Mouse (Mus musculus): Measurements from ENCODE around the gene Stk39. TPM values are rescaled to one million over a fixed set of nuclear protein-coding genes. Genes with fewer than 3 reads are reported as not detected.

The Stk39 gene
- polyA plus RNA-seq, 1 experiment from 2014 or later = 30.0 TPM

GRCm38 (mm10) chr2:68371912-68372311 lies 100.2 kb downstream of the Stk39 start:
- Histone ChIP-seq H3K4me3 (ENCODE audit: low read length) (no peak overlapping the region), H3K27ac (ENCODE audit: low read depth, low read length) (no peak overlapping the region), H3K9me3 (ENCODE audit: control insufficient read depth, low read length) (no peaks in the 10 kb centered on the region), H3K4me1 (ENCODE audit: control insufficient read depth, insufficient read depth, low read length) (peaks cover 2% of the 10 kb centered on the region; the same call in 1 of the 2 replicates), H3K36me3 (ENCODE audit: control insufficient read depth, insufficient read depth, low read length) (no peaks in the 10 kb centered on the region), H3K27me3 (ENCODE audit: control insufficient read depth, insufficient read depth, low read length) (no peaks in the 10 kb centered on the region), H3K9ac (ENCODE audit: low read depth, low read length) (no peak overlapping the region), H3K4me2 (replicated peaks; ENCODE audit: low read depth, low read length) (no peak overlapping the region)
- 85% methylated on average over 6 of the region's 6 CpGs for WGBS
- ATAC-seq (ENCODE audit: low FRiP score, low TSS enrichment) = no peak

GRCm38 (mm10) chr2:68370326-68370725 lies 101.7 kb downstream of the Stk39 start:
- no peak for ATAC-seq (ENCODE audit: low FRiP score, low TSS enrichment)
- H3K4me2 ChIP-seq (replicated peaks; ENCODE audit: low read depth, low read length) = no peak overlapping the region
- H3K4me1 ChIP-seq (ENCODE audit: control insufficient read depth, insufficient read depth, low read length) = peaks cover 8% of the 10 kb centered on the region; the same call in 1 of the 2 replicates
- H3K9ac ChIP-seq (ENCODE audit: low read depth, low read length) = no peak overlapping the region
- WGBS = 89% methylated on average over 5 of the region's 5 CpGs
- H3K27ac ChIP-seq (ENCODE audit: low read depth, low read length) = no peak overlapping the region
- H3K36me3 ChIP-seq (ENCODE audit: control insufficient read depth, insufficient read depth, low read length) = no peaks in the 10 kb centered on the region
- H3K9me3 ChIP-seq (ENCODE audit: control insufficient read depth, low read length) = no peaks in the 10 kb centered on the region
- H3K4me3 ChIP-seq (ENCODE audit: low read length) = no peak overlapping the region
- no peaks in the 10 kb centered on the region for H3K27me3 ChIP-seq (ENCODE audit: control insufficient read depth, insufficient read depth, low read length)

GRCm38 (mm10) chr2:68369080-68369479 lies 103.0 kb downstream of the Stk39 start:
- H3K4me2 ChIP-seq (replicated peaks; ENCODE audit: low read depth, low read length) = no peak overlapping the region

GRCm38 (mm10) chr2:68367944-68368343 lies 104.1 kb downstream of the Stk39 start:
- H3K9ac ChIP-seq (ENCODE audit: low read depth, low read length) = no peak overlapping the region
- no peaks in the 10 kb centered on the region for H3K27me3 ChIP-seq (ENCODE audit: control insufficient read depth, insufficient read depth, low read length)
- H3K4me1 ChIP-seq (ENCODE audit: control insufficient read depth, insufficient read depth, low read length) = peaks cover 8% of the 10 kb centered on the region; the same call in 1 of the 2 replicates
- H3K27ac ChIP-seq (ENCODE audit: low read depth, low read length) = no peak overlapping the region
- no peak overlapping the region for H3K4me3 ChIP-seq (ENCODE audit: low read length)
- no peaks in the 10 kb centered on the region for H3K36me3 ChIP-seq (ENCODE audit: control insufficient read depth, insufficient read depth, low read length)
- no peak overlapping the region for H3K4me2 ChIP-seq (replicated peaks; ENCODE audit: low read depth, low read length)
- WGBS = 65% methylated on average over 13 of the region's 13 CpGs
- no peaks in the 10 kb centered on the region for H3K9me3 ChIP-seq (ENCODE audit: control insufficient read depth, low read length)
- ATAC-seq (ENCODE audit: low FRiP score, low TSS enrichment) = no peak

More at GRCm38 (mm10) chr2:68369080-68369479, 103.0 kb downstream of the Stk39 start:
- 82% methylated on average over 6 of the region's 6 CpGs for WGBS
- H3K27me3 ChIP-seq (ENCODE audit: control insufficient read depth, insufficient read depth, low read length) = no peaks in the 10 kb centered on the region
- no peak overlapping the region for H3K27ac ChIP-seq (ENCODE audit: low read depth, low read length)
- H3K4me3 ChIP-seq (ENCODE audit: low read length) = no peak overlapping the region
- no peak overlapping the region for H3K9ac ChIP-seq (ENCODE audit: low read depth, low read length)
- H3K4me1 ChIP-seq (ENCODE audit: control insufficient read depth, insufficient read depth, low read length) = peaks cover 8% of the 10 kb centered on the region; the same call in 1 of the 2 replicates
- ATAC-seq (ENCODE audit: low FRiP score, low TSS enrichment) = no peak
- H3K9me3 ChIP-seq (ENCODE audit: control insufficient read depth, low read length) = no peaks in the 10 kb centered on the region
- no peaks in the 10 kb centered on the region for H3K36me3 ChIP-seq (ENCODE audit: control insufficient read depth, insufficient read depth, low read length)

GRCm38 (mm10) chr2:68366897-68367193 lies 105.2 kb downstream of the Stk39 start:
- H3K4me2 ChIP-seq (replicated peaks; ENCODE audit: low read depth, low read length) = no peak overlapping the region
- peaks cover 8% of the 10 kb centered on the region; the same call in 1 of the 2 replicates for H3K4me1 ChIP-seq (ENCODE audit: control insufficient read depth, insufficient read depth, low read length)
- H3K4me3 ChIP-seq (ENCODE audit: low read length) = no peak overlapping the region
- 38% methylated on average over 5 of the region's 5 CpGs for WGBS
- H3K36me3 ChIP-seq (ENCODE audit: control insufficient read depth, insufficient read depth, low read length) = no peaks in the 10 kb centered on the region
- no peaks in the 10 kb centered on the region for H3K27me3 ChIP-seq (ENCODE audit: control insufficient read depth, insufficient read depth, low read length)
- no peak overlapping the region for H3K9ac ChIP-seq (ENCODE audit: low read depth, low read length)
- ATAC-seq (ENCODE audit: low FRiP score, low TSS enrichment) = no peak
- no peaks in the 10 kb centered on the region for H3K9me3 ChIP-seq (ENCODE audit: control insufficient read depth, low read length)
- H3K27ac ChIP-seq (ENCODE audit: low read depth, low read length) = no peak overlapping the region

GRCm38 (mm10) chr2:68366091-68366896 lies 105.8 kb downstream of the Stk39 start:
- H3K9ac ChIP-seq (ENCODE audit: low read depth, low read length) = no peak overlapping the region
- ATAC-seq (ENCODE audit: low FRiP score, low TSS enrichment) = peak; percentile 56; the same call in 1 of the 2 replicates

GRCm38 (mm10) chr2:68365504-68365903 lies 106.6 kb downstream of the Stk39 start:
- Histone ChIP-seq H3K9me3 (ENCODE audit: control insufficient read depth, low read length) (no peaks in the 10 kb centered on the region), H3K4me3 (ENCODE audit: low read length) (no peak overlapping the region), H3K4me2 (replicated peaks; ENCODE audit: low read depth, low read length) (peak overlapping the region; percentile 36), H3K9ac (ENCODE audit: low read depth, low read length) (no peak overlapping the region), H3K36me3 (ENCODE audit: control insufficient read depth, insufficient read depth, low read length) (no peaks in the 10 kb centered on the region), H3K27ac (ENCODE audit: low read depth, low read length) (no peak overlapping the region), H3K27me3 (ENCODE audit: control insufficient read depth, insufficient read depth, low read length) (no peaks in the 10 kb centered on the region), H3K4me1 (ENCODE audit: control insufficient read depth, insufficient read depth, low read length) (peaks cover 8% of the 10 kb centered on the region; the same call in 1 of the 2 replicates)
- ATAC-seq (ENCODE audit: low FRiP score, low TSS enrichment) = peak; percentile 30; the same call in 1 of the 2 replicates
- 45% methylated on average over 7 of the region's 7 CpGs for WGBS

More at GRCm38 (mm10) chr2:68366091-68366896, 105.8 kb downstream of the Stk39 start:
- no peaks in the 10 kb centered on the region for H3K27me3 ChIP-seq (ENCODE audit: control insufficient read depth, insufficient read depth, low read length)
- WGBS = 17% methylated on average over 18 of the region's 18 CpGs
- no peaks in the 10 kb centered on the region for H3K36me3 ChIP-seq (ENCODE audit: control insufficient read depth, insufficient read depth, low read length)
- no peaks in the 10 kb centered on the region for H3K9me3 ChIP-seq (ENCODE audit: control insufficient read depth, low read length)
- no peak overlapping the region for H3K27ac ChIP-seq (ENCODE audit: low read depth, low read length)
- no peak overlapping the region; the same call in 1 of the 2 replicates for H3K4me3 ChIP-seq (ENCODE audit: low read length)
- H3K4me2 ChIP-seq (replicated peaks; ENCODE audit: low read depth, low read length) = peak overlapping the region; percentile 36
- H3K4me1 ChIP-seq (ENCODE audit: control insufficient read depth, insufficient read depth, low read length) = peaks cover 8% of the 10 kb centered on the region; the same call in 1 of the 2 replicates

- Histone ChIP-seq H3K4me3 (ENCODE audit: low read length) (no peak overlapping the region), H3K9me3 (ENCODE audit: control insufficient read depth, low read length) (no peaks in the 10 kb centered on the region), H3K4me1 (ENCODE audit: control insufficient read depth, insufficient read depth, low read length) (peaks cover 8% of the 10 kb centered on the region; the same call in 1 of the 2 replicates), H3K4me2 (replicated peaks; ENCODE audit: low read depth, low read length) (no peak overlapping the region), H3K27me3 (ENCODE audit: control insufficient read depth, insufficient read depth, low read length) (no peaks in the 10 kb centered on the region), H3K36me3 (ENCODE audit: control insufficient read depth, insufficient read depth, low read length) (no peaks in the 10 kb centered on the region), H3K9ac (ENCODE audit: low read depth, low read length) (no peak overlapping the region), H3K27ac (ENCODE audit: low read depth, low read length) (no peak overlapping the region)
- peak; percentile 49; the same call in 1 of the 2 replicates for ATAC-seq (ENCODE audit: low FRiP score, low TSS enrichment)
- 28% methylated on average over 12 of the region's 12 CpGs for WGBS
These were observed 107.7 kb downstream of the Stk39 start for GRCm38 (mm10) chr2:68364181-68364900.

GRCm38 (mm10) chr2:68363159-68363558 lies 108.9 kb downstream of the Stk39 start:
- H3K27me3 ChIP-seq (ENCODE audit: control insufficient read depth, insufficient read depth, low read length) = no peaks in the 10 kb centered on the region
- WGBS = 80% methylated on average over 4 of the region's 4 CpGs
- no peak overlapping the region for H3K27ac ChIP-seq (ENCODE audit: low read depth, low read length)
- no peak overlapping the region for H3K4me2 ChIP-seq (replicated peaks; ENCODE audit: low read depth, low read length)
- no peak overlapping the region for H3K9ac ChIP-seq (ENCODE audit: low read depth, low read length)
- no peaks in the 10 kb centered on the region for H3K9me3 ChIP-seq (ENCODE audit: control insufficient read depth, low read length)
- no peak overlapping the region for H3K4me3 ChIP-seq (ENCODE audit: low read length)
- peaks cover 8% of the 10 kb centered on the region; the same call in 1 of the 2 replicates for H3K4me1 ChIP-seq (ENCODE audit: control insufficient read depth, insufficient read depth, low read length)
- no peak for ATAC-seq (ENCODE audit: low FRiP score, low TSS enrichment)
- peaks cover 9% of the 10 kb centered on the region for H3K36me3 ChIP-seq (ENCODE audit: control insufficient read depth, insufficient read depth, low read length)

All from kidney, embryonic 14.5 days (tissue).